Mouse (Mus musculus): ENCODE measurements around the gene Selenbp2. TPM values are rescaled to one million over a fixed set of nuclear protein-coding genes. Genes with fewer than 3 reads are reported as not detected.
"Not testable (repeated sequence)": the region's sequence is repeated elsewhere in the genome, so short reads cannot be mapped to it uniquely, and the experiment has no call there.

The Selenbp2 gene
- polyA plus RNA-seq (2011; ENCODE audit: insufficient read depth, insufficient read length, low replicate concordance, missing spikeins): 4.4 TPM in 1 of 2 replicates, not detected in the other

- Histone ChIP-seq H3K27ac (ENCODE audit: control insufficient read depth, insufficient read depth, low read depth, low read length, poor library complexity) (no peak within 1 kb of the TSS), H3K4me3 (replicated peaks; ENCODE audit: control insufficient read depth, low read depth, low read length) (no peak within 1 kb of the TSS), H3K4me1 (ENCODE audit: control insufficient read depth, insufficient read depth, low read length) (no peaks in the 10 kb centered on the region; the same call in 1 of the 2 replicates)
- WGBS: 44% methylated on average over 5 of the region's 5 CpGs
- TF ChIP-seq POLR2A (IDR thresholded peaks at IDR 0.05; ENCODE audit: borderline replicate concordance, control insufficient read depth, low read depth, low read length) (no peak), CTCF (IDR thresholded peaks at IDR 0.05; ENCODE audit: control insufficient read depth, insufficient read depth, low read length) (no peak)
Observed at GRCm38 (mm10) chr3:94693329-94693825, at the start of gene Selenbp2. Gene Selenbp2, plus strand, starts transcription at chr3:94693556.

- 79% methylated on average over 6 of the region's 6 CpGs for WGBS
- H3K27ac ChIP-seq (ENCODE audit: control insufficient read depth, insufficient read depth, low read depth, low read length, poor library complexity): no peak overlapping the region
- no peak overlapping the region for H3K4me3 ChIP-seq (replicated peaks; ENCODE audit: control insufficient read depth, low read depth, low read length)
- H3K4me1 ChIP-seq (ENCODE audit: control insufficient read depth, insufficient read depth, low read length): no peaks in the 10 kb centered on the region
- no peak for TF ChIP-seq CTCF (IDR thresholded peaks at IDR 0.05; ENCODE audit: control insufficient read depth, insufficient read depth, low read length)
- TF ChIP-seq POLR2A (IDR thresholded peaks at IDR 0.05; ENCODE audit: borderline replicate concordance, control insufficient read depth, low read depth, low read length): no peak
Observed at GRCm38 (mm10) chr3:94648755-94649590, 44.4 kb upstream of the Selenbp2 start.

- 82% methylated on average over 7 of the region's 7 CpGs for WGBS
- no peak overlapping the region for H3K27ac ChIP-seq (ENCODE audit: control insufficient read depth, insufficient read depth, low read depth, low read length, poor library complexity)
- no peaks in the 10 kb centered on the region for H3K4me1 ChIP-seq (ENCODE audit: control insufficient read depth, insufficient read depth, low read length)
- TF ChIP-seq CTCF (IDR thresholded peaks at IDR 0.05; ENCODE audit: control insufficient read depth, insufficient read depth, low read length) (no peak), POLR2A (IDR thresholded peaks at IDR 0.05; ENCODE audit: borderline replicate concordance, control insufficient read depth, low read depth, low read length) (no peak)
- no peak overlapping the region for H3K4me3 ChIP-seq (replicated peaks; ENCODE audit: control insufficient read depth, low read depth, low read length)
Observed at GRCm38 (mm10) chr3:94650409-94650808, 42.9 kb upstream of the Selenbp2 start.

- 73% methylated on average over 1 of the region's 1 CpGs for WGBS
- H3K27ac ChIP-seq (ENCODE audit: control insufficient read depth, insufficient read depth, low read depth, low read length, poor library complexity); H3K4me1 ChIP-seq (ENCODE audit: control insufficient read depth, insufficient read depth, low read length); H3K4me3 ChIP-seq (replicated peaks; ENCODE audit: control insufficient read depth, low read depth, low read length): not testable (repeated sequence)
Observed at GRCm38 (mm10) chr3:94653967-94654366, 39.4 kb upstream of the Selenbp2 start.

- WGBS: 8% methylated on average over 27 of the region's 47 CpGs
Observed at GRCm38 (mm10) chr3:94657852-94658739, 35.3 kb upstream of the Selenbp2 start.

GRCm38 (mm10) chr3:94658740-94659095 lies 34.6 kb upstream of the Selenbp2 start, which contains the start of gene Tuft1:
Gene Tuft1, minus strand, starts transcription at chr3:94658872.
- H3K4me1 ChIP-seq (ENCODE audit: control insufficient read depth, insufficient read depth, low read length): not testable (repeated sequence)
- Histone ChIP-seq H3K4me3 (replicated peaks; ENCODE audit: control insufficient read depth, low read depth, low read length) (peak within 1 kb of the TSS; percentile 21), H3K27ac (ENCODE audit: control insufficient read depth, insufficient read depth, low read depth, low read length, poor library complexity) (0 out of 2 replicates have a peak within 1 kb of the TSS, but pooled peaks have one; percentile 8)
- under 1% methylated on average over 24 of the region's 33 CpGs for WGBS

More at GRCm38 (mm10) chr3:94657852-94658739, 35.3 kb upstream of the Selenbp2 start:
- peak overlapping the region; percentile 14 for H3K4me3 ChIP-seq (replicated peaks; ENCODE audit: control insufficient read depth, low read depth, low read length)
- not testable (repeated sequence) for H3K27ac ChIP-seq (ENCODE audit: control insufficient read depth, insufficient read depth, low read depth, low read length, poor library complexity); H3K4me1 ChIP-seq (ENCODE audit: control insufficient read depth, insufficient read depth, low read length)

GRCm38 (mm10) chr3:94659142-94659748 lies 34.1 kb upstream of the Selenbp2 start:
- Histone ChIP-seq H3K4me3 (replicated peaks; ENCODE audit: control insufficient read depth, low read depth, low read length) (peak overlapping the region; percentile 21), H3K27ac (ENCODE audit: control insufficient read depth, insufficient read depth, low read depth, low read length, poor library complexity) (0 out of 2 replicates have a peak overlapping the region, but pooled peaks have one; percentile 8)
- WGBS: 28% methylated on average over 8 of the region's 10 CpGs
- H3K4me1 ChIP-seq (ENCODE audit: control insufficient read depth, insufficient read depth, low read length): not testable (repeated sequence)

GRCm38 (mm10) chr3:94660841-94661240 lies 32.5 kb upstream of the Selenbp2 start:
- 77% methylated on average over 2 of the region's 2 CpGs for WGBS
- not testable (repeated sequence) for H3K4me1 ChIP-seq (ENCODE audit: control insufficient read depth, insufficient read depth, low read length); H3K27ac ChIP-seq (ENCODE audit: control insufficient read depth, insufficient read depth, low read depth, low read length, poor library complexity)

GRCm38 (mm10) chr3:94665060-94665802 lies 28.1 kb upstream of the Selenbp2 start:
- not testable (repeated sequence) for H3K4me1 ChIP-seq (ENCODE audit: control insufficient read depth, insufficient read depth, low read length); H3K27ac ChIP-seq (ENCODE audit: control insufficient read depth, insufficient read depth, low read depth, low read length, poor library complexity); H3K4me3 ChIP-seq (replicated peaks; ENCODE audit: control insufficient read depth, low read depth, low read length)
- 40% methylated on average over 4 of the region's 5 CpGs for WGBS

More at GRCm38 (mm10) chr3:94660841-94661240, 32.5 kb upstream of the Selenbp2 start:
- not testable (repeated sequence) for H3K4me3 ChIP-seq (replicated peaks; ENCODE audit: control insufficient read depth, low read depth, low read length)

GRCm38 (mm10) chr3:94665896-94666295 lies 27.5 kb upstream of the Selenbp2 start:
- peak overlapping the region; percentile 27; the same call in 1 of the 2 replicates for H3K27ac ChIP-seq (ENCODE audit: control insufficient read depth, insufficient read depth, low read depth, low read length, poor library complexity)
- not testable (repeated sequence) for H3K4me3 ChIP-seq (replicated peaks; ENCODE audit: control insufficient read depth, low read depth, low read length); H3K4me1 ChIP-seq (ENCODE audit: control insufficient read depth, insufficient read depth, low read length)
- 58% methylated on average over 7 of the region's 7 CpGs for WGBS

- not testable (repeated sequence) for H3K27ac ChIP-seq (ENCODE audit: control insufficient read depth, insufficient read depth, low read depth, low read length, poor library complexity); H3K4me1 ChIP-seq (ENCODE audit: control insufficient read depth, insufficient read depth, low read length); H3K4me3 ChIP-seq (replicated peaks; ENCODE audit: control insufficient read depth, low read depth, low read length)
- 84% methylated on average over 9 of the region's 9 CpGs for WGBS
Observed at GRCm38 (mm10) chr3:94675101-94675500, 18.3 kb upstream of the Selenbp2 start.
